Mouse (Mus musculus) cerebellum, adult (tissue): ENCODE data around the gene Nepn.

Experiments used
- ATAC-seq: cut with Nextera tagmentation; 2 replicates; pipeline ENCODE4 v1.9.2; 2017; ENCODE audit warnings: mild to moderate bottlenecking, moderate library complexity, mixed read lengths; ENCODE audit not compliant: insufficient number of reproducible peaks, low FRiP score, low TSS enrichment

Gene Nepn

DNA sequence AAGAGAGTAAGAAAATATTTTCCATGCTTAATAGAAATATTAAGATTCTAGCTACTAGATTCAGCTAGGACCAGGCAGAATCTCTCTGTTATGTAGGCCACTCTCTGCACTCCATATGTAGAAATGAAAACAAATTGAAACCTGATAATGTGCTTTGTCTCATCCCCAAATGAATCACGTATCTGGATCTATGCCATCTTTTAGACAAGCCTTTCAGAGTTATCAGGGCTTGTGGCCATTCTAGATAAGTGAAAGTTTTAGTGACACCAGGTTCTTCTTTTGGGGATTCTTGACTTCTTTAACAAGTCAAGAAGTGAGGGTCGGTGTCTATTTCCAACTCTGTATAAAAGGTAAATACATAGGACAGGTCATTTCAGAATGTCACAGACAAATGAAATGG lies 9.9 kb downstream of the Nepn start:
- ATAC-seq = no peak

DNA sequence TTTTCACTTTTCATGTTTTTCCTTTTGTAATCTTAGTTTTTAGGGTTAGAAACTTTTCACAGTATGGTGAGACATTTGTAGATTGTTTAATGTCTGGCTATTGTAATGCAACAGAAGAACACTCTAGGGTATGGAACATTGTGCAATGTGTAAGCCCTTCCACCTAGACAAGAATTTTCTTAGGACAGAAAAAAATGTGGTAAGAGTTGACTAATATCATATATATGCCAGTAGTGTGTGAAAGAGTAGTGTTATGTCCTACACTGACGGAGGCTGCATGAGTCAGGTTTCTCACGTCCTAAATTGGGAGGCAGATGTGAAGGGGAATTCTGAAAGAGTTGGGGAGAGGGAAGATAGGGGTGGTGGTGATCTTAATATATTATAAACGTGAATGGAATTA lies 10.9 kb downstream of the Nepn start:
- no peak for ATAC-seq

DNA sequence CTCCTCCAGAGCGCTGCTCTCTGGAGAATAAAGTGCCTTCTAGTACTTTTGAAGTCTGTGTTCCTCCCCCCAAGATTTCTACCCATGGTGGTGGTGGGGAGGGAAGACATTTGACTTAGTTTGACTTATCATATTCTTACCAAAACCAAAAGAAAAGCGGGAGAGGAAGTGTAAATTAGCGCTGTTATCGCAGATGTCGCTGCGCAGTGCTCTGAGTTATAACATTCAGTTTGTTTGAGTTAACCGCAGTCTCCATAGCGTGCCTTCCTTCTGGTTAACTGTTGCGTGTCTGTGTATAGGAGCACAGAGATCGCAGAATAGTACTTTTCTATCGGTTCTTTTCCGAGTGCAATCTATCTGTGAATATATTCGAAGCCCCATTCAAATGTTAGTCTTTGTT lies 16.4 kb downstream of the Nepn start:
- ATAC-seq = no peak

DNA sequence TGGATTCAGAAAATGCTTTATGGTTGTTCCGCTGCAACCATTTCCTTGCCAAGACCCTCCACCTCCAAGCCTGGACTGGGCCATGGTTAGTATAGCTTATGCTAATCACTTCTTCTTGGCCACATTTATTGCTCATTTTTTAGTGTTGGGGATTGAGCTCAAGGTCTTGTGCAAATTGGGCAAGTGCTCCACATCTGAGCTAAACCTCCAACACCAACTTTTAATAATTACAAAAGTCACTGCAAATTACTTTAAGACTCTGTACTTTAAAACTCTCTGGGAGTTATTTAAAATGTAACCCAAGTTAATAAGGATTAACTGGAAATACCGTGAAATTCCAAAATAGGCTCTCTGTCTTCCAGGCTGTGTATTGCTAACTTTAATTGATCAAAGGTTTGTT lies 18.8 kb downstream of the Nepn start:
- ATAC-seq = no peak

DNA sequence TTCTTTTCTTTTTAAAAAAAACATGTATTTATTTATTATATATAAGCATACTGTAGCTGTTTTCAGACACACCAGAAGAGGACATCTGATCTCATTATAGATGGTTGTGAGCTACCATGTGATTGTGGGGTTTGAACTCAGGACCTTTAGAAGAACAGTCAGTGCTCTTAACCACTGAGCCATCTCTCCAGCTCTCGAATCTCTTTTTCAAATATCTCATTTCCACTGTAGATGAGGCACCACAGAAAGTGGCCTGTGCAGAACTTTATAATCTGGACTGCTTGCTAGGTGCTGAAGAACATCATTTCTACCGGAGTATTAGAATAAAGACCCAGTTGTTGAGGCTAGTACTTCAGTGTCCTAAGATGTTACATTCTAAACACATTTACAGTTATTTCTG lies 26.2 kb downstream of the Nepn start:
- no peak for ATAC-seq

DNA sequence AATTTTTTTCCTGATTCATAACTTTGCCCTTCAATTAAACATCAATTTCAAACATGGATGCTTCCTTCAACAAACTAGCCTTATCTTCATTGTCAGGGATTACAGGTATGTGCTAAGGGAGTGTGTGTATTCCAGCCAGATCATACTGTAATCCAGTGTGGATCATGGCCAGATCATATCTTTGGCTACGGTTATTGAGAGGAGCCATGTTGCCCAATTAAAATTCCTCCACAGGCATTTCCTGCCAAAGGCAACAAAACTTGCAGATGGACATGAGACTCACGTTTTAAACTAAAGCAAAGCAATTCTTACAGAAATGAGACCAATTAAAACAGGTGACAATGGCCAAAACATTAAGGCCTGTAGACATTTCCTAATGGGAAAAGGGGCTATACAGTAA lies 27.7 kb downstream of the Nepn start:
- no peak for ATAC-seq

DNA sequence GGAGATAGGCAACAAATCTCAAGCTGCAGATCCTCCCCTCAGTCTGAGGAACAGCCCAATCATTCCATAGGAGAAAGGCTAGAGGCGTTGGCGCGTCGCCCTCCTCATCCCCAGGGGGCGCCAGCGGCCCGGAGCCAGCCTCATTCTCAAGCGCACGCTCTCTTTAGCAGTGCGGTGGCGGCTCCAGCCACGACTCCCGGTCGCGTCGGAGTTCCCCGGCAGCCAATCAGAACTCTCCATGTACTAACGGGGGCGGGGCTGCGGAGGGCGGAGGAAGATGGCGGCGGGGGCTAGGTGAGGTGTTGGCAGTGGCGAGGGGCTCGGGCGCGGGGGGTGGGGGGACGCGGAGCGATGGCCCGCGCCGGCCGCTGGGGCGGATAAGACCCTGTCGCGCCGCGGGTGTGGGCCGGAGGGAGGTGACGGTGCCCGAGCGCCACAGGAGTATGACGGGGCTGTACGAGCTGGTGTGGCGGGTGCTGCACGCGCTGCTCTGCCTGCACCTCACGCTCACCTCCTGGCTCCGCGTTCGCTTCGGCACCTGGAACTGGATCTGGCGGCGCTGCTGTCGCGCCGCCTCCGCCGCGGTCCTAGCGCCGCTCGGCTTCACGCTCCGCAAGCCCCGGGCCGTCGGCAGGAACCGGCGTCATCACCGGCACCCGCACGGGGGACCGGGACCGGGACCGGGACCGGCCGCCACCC lies 28.7 kb downstream of the Nepn start, which contains the start of gene Nus1:
Nus1 (plus strand) TSS at position 249 of the 699 bp plus-strand sequence.
- ATAC-seq = peak; percentile 93

DNA sequence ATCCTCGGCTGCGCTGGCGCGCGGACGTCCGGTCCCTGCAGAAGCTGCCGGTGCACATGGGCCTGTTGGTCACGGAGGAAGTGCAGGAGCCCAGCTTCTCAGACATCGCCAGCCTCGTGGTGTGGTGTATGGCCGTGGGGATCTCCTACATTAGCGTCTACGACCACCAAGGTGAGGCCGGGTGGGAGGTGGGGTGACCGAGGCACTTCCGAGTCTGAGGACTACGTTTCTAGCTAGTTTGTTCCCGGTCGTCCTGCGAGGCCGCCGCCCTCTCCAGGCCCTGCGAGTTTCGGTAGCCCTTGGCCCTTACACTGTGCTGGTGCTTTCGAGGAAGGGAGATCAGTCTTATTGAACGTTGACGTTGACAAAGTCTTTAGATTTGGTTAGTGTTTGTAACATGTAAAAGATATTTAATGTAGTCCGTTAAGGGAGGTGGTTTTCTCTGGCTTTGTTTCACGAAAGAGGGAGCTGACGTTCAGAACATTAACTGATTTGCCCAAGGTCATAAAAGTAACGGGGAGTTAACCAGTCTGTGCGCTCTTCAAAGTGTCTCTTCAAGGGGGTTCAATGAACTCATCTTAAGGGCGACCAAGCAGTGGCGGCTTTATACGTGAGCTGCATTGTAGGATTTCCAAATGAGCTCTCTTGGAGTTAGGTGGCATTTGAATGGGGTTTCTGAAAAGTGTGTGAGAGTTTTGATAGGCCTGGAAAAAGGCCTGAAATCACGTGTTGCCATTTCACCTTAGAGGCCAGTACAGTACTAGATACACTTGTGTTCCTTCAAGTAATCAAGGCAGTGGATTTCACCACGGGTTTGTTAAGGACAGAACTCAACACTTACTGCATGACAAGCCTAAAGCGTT lies 29.5 kb downstream of the Nepn start:
- no peak; the same call in 1 of the 2 replicates for ATAC-seq

DNA sequence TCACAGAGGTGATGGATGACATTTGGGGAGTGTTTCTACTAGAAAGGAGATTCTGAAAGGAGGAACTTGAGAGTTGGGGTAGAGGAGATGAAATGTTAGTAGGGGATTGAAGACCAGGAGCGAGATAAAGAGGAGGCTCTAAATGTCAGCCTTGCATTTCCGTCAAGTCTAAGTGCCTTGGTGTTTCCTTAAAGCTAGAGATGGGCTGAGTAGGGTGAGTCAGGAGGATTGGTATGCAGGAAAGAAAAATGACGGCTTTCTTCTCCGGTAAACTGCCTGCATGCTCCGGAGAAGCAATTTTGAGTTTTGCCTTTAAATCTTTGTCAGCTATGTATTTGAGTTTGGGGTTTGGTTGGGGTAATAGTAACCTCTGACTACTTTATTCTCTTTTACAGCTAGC lies 30.2 kb downstream of the Nepn start:
- ATAC-seq = no peak

DNA sequence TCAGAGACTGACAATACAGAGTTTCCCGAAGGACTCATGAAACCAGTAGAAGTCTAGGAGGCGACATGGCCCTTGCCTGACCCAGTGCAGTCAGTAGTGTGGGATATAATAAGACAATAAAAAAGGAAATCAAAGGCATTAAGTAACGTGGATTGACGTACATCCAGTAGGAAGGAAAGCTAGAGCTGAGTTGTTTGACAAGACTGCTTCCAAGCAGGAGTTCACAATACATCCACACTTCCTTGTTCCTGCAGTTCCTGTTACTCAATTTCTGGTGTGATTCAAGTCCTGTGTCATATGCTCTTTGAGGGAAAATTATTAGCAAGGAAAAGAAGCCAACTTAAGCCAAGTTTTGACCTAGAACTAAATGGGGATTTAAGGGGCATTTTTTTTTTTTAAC lies 30.6 kb downstream of the Nepn start:
- ATAC-seq = no peak

DNA sequence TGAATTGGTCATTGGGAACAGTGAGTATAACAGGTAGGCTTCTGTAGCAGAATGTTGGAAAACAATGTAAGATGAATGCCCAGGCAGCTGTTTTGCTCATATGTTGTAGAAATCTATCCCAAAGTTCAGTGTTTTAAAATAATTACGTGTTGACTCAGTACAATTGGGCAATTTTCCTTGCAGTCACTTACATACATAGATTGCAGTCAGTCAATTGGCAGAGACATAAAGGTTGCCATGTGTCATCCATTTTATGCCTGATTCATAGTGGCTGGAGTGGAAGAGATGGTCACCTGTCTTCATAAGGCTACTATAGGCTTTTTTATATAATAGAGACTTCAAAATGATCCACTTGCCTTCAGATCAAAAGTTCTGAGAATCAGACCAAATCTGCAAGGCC lies 31.8 kb downstream of the Nepn start:
- ATAC-seq = no peak

DNA sequence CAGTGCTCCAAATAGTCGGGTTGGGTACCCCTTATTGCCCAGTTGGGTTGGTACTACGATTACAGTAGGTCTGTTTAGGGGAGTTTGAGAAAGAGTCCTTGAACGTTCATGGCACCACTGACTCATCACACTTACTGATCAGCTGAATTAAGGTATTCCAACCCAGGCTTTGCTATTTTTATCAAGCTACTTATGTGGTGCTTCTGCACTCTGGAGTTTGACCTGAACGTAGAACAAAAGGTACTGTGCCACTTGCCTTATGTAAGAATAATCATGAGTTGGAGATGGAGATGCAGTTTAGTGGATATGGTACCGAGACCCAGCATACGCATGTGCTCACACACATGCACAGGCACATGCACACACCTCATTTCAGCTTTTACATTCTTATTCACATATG lies 32.9 kb downstream of the Nepn start:
- ATAC-seq = no peak

DNA sequence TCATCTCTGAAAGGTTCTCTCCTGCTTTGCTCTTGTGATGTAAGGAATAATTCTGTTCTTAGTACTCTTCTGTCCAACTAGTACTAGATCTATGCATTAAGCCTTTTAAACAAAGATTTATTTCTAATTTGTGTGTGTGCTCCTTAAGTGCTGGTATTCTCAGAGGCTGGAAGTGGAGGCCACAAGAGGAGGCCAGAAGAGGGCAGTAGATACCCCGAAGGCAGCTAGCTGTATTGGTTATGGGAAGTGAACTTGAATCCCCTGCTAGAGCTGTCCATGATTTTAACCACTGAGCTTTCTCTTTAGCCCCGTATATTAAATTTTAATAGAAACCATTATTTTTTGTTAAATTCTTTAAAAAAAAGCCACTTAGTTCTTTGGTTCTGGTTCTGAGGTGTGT lies 34.3 kb downstream of the Nepn start:
- no peak for ATAC-seq

DNA sequence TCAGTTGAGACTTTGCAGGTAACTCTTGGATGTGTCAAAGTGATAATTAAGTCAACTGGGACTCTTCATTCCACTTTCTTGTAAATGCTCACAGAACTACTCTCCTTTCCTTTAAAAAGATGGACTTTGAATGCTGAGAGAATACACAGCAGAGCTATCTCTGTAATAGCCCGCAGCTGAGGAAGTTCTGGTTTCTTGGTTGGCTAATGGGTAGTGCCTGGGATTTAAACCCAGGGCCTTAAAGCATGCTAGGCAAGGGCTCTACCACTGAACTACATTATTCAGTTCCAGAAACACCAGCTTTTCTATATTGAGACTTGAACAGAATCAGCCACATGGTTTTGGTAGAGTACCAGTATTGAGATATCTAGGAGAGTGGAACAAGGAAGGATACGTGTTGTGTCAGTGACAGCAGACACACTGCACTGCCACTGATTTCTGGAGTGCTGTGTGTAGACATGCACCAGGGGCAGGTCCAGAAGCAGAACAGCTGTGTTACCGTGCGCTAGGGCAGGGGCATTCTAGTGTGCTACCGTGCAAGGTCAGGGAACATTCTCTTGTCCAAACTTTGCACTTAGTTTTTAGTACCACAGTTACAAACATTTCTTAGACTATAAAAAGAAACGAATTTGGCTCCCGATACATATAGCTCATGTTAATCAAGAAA lies 37.7 kb downstream of the Nepn start:
- no peak for ATAC-seq

DNA sequence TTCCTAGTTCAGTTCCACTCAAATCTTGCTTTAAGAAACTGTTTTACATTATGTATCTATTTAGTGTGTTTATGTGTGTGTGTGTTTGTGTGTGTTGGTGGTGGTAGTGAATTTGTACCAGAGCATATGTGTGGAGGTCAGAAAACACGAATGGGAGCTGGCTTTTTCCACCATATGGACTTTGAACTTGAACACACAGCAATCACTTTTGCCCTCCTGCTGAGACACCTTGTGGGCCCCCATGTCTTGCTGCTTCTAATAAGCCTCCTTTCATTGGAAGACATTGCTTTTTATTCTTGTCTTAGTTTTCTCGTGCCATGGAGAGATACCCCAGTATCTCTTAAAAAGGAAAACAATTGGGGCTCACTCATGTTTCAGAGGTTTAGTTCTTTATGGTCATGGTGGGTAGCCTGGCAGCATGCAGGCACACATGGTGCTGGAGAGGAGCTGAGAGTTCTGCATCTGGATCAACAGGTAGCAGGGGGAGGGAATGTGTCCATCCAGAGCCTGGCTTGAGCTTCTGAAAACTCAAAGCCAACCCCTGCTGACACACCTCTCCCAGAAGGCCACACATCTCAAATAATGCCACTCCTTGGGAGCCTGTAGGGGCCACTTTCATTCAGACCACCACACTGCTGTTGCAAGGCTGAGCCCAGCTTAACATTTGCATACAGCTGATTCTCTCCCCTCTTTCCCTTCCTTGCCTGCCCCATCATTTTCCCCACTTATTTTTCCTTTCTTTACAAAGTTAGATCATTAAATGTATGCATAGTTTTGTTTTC lies 39.1 kb downstream of the Nepn start:
- no peak for ATAC-seq

DNA sequence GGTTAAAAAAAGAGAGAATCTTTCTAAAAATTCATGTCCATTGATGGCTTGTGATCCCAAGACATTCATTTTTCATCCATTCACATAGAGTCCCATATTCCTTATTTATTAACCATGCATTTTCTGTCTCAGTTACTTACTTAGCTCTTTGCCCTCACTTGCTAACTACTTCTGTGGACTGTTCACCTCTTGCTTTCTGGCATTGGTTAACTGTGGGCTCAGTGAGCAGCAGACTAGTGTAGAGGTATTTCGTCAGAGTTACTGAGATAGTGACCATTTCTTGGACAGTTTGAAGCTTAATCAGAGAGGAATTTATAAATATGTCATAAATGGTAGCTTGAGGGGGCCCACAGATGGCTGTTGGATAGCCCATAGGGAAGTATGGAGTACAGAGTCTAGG lies 42.2 kb downstream of the Nepn start:
- ATAC-seq = no peak

DNA sequence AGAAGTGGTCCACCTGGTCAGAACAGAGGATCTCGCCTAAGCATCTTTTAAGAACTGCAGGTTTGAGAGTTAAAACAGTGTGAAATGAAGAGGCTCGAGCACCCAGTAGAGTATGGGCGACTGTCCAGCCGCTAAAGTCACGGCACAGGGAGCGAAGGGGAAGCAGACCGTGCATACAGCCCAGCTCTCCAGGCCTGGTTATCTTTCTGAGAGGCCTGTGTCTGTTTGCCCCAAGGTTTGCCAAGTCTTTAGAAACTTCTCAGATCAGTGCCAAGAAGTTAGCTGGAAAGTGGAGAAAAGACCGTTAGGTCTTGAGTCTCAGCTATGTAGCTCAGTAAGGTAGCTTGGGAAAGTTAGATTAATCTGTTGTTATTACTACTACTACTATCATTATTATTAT lies 46.1 kb downstream of the Nepn start:
- ATAC-seq = no peak
